Mouse (Mus musculus) heart, adult 8-10 months (tissue): ENCODE measurements around the gene Gzme. TPM values are rescaled to one million over a fixed set of nuclear protein-coding genes. Genes with fewer than 3 reads are reported as not detected.
"Not testable (repeated sequence)": the region's sequence is repeated elsewhere in the genome, so short reads cannot be mapped to it uniquely, and the experiment has no call there.

Experiments
- DNase-seq: peaks from one replicate; pipeline ENCODE4 v3.0.0; 2022; ENCODE audit warnings: low spot score
- total RNA-seq, 4 experiments: library from RNA; stranded (reverse); gene quantifications; 2 replicates each; pipeline ENCODE4 v1.2.4; 2022

Gene Gzme
- total RNA-seq: not detected

GRCm38 (mm10) chr14:56120525-56120924 is at the start of gene Gzme:
Gene Gzme, minus strand, starts transcription at chr14:56120625.
- no peak for DNase-seq

- no peak for DNase-seq
These were observed 47.6 kb upstream of the Gzme start for GRCm38 (mm10) chr14:56168009-56168408.

DNA sequence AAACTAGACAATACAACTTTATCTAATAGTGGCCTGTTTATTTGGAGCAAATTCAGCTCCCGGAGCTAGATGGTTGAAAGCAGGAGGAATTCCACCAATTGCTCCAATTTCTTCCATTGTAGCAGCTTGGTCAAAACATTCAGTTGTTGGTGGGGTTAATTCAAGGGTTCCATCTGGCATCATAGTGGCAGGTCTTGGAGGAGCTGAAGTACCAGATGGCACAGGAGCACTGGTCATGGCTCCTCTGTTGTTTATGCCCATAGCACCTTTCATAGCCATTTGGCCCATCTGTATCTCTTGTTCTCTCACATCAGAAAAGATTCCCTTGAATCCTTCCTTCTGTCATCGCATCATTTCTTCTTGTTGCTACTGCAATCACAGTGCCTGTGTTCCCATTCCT is 41.7 kb upstream of the Gzme start:
- DNase-seq: no peak

- DNase-seq: not testable (repeated sequence)
These were observed 39.1 kb upstream of the Gzme start, which contains the start of gene Gzmg for GRCm38 (mm10) chr14:56159479-56159878. Gene Gzmg, minus strand, starts transcription at chr14:56159579.

GRCm38 (mm10) chr14:56155340-56155739 is 34.9 kb upstream of the Gzme start:
- no peak for DNase-seq

GRCm38 (mm10) chr14:56133675-56134074 is 13.2 kb upstream of the Gzme start:
- DNase-seq: not testable (repeated sequence)

- DNase-seq: not testable (repeated sequence)
These were observed 12.1 kb upstream of the Gzme start, which contains the start of gene Gzmd for GRCm38 (mm10) chr14:56132508-56132907. Gene Gzmd, minus strand, starts transcription at chr14:56132608.

GRCm38 (mm10) chr14:56128341-56128740 is 7.9 kb upstream of the Gzme start:
- no peak for DNase-seq

GRCm38 (mm10) chr14:56123516-56123915 is 3.1 kb upstream of the Gzme start:
- DNase-seq: no peak

DNA sequence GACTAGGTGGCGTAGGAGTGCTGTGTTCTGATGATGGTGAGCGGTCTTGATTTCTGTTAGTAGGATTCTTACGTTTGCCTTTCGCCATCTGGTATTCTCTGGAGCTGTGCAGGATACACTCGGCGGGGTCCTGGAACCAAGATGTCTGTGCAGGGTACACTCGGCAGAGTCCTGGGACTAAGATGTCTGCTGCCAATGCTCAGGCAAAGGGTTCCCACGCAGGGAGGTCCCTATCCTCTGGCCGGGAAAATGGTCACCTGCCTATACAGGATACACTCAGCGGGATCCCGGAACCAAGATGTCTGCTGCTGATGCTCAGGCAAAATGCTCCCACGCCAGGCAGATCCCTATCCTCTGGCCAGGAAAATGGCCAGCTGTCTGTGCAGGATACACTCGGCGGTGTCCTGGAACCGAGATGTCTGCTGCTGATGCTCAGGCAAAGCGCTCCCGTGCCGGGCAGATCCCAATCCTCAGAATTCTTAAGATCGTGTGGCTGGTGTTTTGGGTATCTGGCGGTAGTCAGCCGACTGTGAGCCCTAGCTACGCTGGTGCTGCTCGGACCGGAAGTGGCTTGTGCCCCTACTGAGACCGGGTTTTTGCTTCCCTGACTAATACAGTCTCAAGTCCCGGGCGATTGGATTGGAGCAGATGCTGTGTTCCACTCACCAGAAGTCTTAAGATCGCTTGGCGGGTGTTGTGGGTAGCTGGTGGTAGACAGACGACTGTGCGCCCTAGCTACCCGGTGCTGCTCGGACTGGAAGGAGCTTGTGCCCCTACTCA is 4.7 kb downstream of the Gzme start:
- DNase-seq: not testable (repeated sequence)

- no peak for DNase-seq
These were observed 14.8 kb downstream of the Gzme start for GRCm38 (mm10) chr14:56105447-56106180.

DNA sequence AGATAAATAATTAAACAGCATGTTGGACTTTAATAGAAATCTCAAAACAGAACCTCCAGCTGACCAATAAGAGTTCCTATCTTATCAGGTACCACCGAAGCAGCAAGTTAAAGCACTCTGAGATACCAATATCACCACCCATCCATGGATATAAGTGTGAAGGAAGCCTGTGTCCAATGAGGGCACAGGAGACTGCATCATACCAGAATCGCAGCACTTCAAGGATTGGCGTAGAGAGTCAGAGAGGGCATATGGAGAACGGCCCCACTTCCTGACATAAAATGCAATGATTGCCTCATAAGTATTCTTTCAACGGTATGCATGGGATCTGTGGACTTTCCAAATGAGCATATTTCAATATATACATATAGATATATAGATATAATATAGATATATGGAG is 15.4 kb downstream of the Gzme start:
- no peak for DNase-seq

DNA sequence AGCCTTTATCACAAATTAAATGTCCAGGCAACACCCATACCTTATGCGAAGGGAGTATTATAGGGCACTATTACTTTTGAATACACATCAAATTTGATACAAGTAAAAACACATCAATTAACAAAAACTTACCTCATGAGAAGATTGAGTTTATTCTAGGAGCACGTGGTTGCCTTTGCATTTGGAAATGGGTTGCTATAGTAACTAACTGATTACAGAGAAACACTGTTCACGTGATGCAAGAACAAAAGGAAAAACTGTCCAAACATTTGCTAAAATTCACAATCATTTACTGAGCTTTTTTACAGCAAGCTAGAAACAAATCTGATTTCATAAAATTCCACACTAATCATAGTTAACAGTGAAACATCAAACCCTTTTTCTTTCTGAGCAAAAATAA is 17.0 kb downstream of the Gzme start:
- DNase-seq: no peak

- DNase-seq: no peak
These were observed 18.0 kb downstream of the Gzme start, which contains the start of gene Ctsg for GRCm38 (mm10) chr14:56102386-56102785. Gene Ctsg, minus strand, starts transcription at chr14:56102574.

DNA sequence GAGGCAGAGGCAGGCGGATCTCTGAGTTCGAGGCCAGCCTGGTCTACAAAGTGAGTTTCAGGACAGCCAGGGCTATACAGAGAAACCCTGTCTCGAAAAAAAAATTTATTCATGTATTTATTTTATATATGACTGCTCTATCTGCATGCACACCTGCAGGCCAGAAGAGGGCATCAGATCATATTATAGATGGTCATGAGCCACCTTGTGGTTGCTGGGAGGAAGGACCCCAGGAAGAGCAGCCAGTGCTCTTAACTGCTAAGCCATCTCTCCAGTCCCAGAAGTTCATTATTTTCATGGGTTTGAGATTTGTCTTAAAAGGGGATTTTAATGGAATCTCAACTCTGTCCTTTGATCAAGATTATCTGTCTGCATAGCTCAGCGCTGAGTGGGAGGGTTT is 21.5 kb downstream of the Gzme start:
- DNase-seq: no peak

DNA sequence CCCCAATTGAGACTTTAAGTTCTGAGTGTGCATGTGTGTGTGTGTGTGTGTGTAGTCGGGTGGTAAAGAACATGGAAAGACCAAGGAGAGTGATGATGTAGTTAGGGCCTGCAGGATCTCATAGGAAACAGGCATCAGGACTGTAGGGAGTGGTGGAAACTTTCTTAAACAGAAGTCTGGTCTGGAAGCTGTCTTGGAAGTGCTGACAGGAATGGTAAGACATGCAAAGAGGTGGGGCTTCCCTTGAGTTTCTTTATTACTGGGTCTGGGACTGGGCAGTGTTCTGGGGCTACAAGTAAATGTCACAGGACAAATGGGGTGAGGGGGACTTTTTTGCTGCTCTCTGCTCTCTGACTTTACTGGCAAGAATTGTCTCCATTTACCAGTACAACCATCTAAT is 22.8 kb downstream of the Gzme start:
- DNase-seq: no peak

GRCm38 (mm10) chr14:56093353-56093752 is 27.1 kb downstream of the Gzme start:
- no peak for DNase-seq

- no peak for DNase-seq
These were observed 33.7 kb downstream of the Gzme start for GRCm38 (mm10) chr14:56086711-56087110.

- no peak for DNase-seq
These were observed 35.3 kb downstream of the Gzme start, which contains the start of gene Mcpt8 for GRCm38 (mm10) chr14:56085167-56085566. Gene Mcpt8, minus strand, starts transcription at chr14:56085273.

- no peak for DNase-seq
These were observed 38.4 kb downstream of the Gzme start for GRCm38 (mm10) chr14:56082016-56082415.
